Mouse (Mus musculus): ENCODE results near the gene Gtf3c6. TPM values are rescaled to one million over a fixed set of nuclear protein-coding genes. Genes with fewer than 3 reads are reported as not detected.
A peak's percentile ranks its signal among the peaks of the same experiment; 100 is the strongest.

The Gtf3c6 gene
- polyA plus RNA-seq, 1 experiment from 2014 or later: 151 TPM

DNA sequence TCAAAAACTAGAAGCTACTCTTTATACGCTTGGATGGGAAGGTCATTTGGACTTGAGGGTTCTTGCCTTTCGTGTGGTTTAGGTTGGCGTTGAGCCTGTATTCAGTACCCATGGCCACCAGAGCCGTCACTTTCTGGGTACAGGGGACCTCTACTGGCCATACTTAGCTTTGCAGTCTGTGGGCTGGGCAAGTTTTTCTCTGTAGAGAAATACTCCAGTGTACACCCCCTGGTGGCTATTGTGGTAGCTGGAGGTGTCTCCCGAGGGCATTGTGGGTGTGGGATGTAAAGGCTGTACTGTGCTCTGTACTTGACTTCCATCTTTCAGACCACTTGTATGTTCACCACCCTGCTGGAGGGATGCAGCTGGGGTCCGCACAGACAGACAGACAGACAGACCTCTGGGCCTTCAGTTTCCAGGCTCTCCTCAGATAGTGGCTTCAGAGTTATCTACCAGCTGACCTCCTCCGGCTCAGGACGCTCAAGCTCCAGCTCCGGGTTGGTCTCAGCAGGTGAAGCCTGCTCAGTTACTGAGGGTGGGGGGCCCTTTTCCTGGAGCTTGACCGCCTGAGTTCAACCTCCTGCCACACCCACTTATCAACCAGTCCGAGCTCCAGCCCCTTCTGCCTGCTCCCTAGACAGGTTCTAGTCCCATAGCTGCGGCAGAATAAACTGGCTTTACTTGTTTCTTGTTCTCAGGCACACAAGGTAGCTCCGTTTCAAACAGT is 45.3 kb downstream of the Gtf3c6 start:
- DNase-seq (ENCODE audit: low spot score) (peak; percentile 91), ATAC-seq (ENCODE audit: low FRiP score) (peak; percentile 81)
- WGBS: 40% methylated on average over 13 of the region's 13 CpGs

More for the DNA sequence above, 45.3 kb downstream of the Gtf3c6 start:
- Histone ChIP-seq H3K9me3 (ENCODE audit: control insufficient read depth, low read length) (no peaks in the 10 kb centered on the region), H3K27ac (ENCODE audit: low read depth, low read length) (no peak overlapping the region), H3K27me3 (ENCODE audit: control insufficient read depth, insufficient read depth, low read length) (no peaks in the 10 kb centered on the region), H3K36me3 (ENCODE audit: control insufficient read depth, insufficient read depth, low read length) (no peaks in the 10 kb centered on the region), H3K9ac (ENCODE audit: low read depth, low read length) (no peak overlapping the region), H3K4me1 (replicated peaks; ENCODE audit: control insufficient read depth, insufficient read depth, low read length) (no peaks in the 10 kb centered on the region), H3K4me2 (replicated peaks; ENCODE audit: low read depth, low read length) (no peak overlapping the region), H3K4me3 (ENCODE audit: low read depth, low read length) (no peak overlapping the region)

Other genes with a start within 250 kb of the Gtf3c6 start
- 0.26 and 0.35 TPM in 2 replicates for gene Mfsd4b1, start 232.8 kb downstream of the Gtf3c6 start, polyA plus RNA-seq (2014; fragmentation: Nextera tagmentation; extraction: Ambion mirVana)
- 8.6 and 8.9 TPM in 2 replicates for gene Slc16a10, start 115.8 kb downstream of the Gtf3c6 start, polyA plus RNA-seq (2014; fragmentation: Nextera tagmentation; extraction: Ambion mirVana)
- gene Rpf2, start 11.1 kb downstream of the Gtf3c6 start, polyA plus RNA-seq (2014; fragmentation: Nextera tagmentation; extraction: Ambion mirVana): 89.6 and 94.0 TPM in 2 replicates
- gene Amd1, start 44.1 kb upstream of the Gtf3c6 start, polyA plus RNA-seq (2014; fragmentation: Nextera tagmentation; extraction: Ambion mirVana): 82.2 and 89.7 TPM in 2 replicates
- 9.0 and 9.5 TPM in 2 replicates for gene Cdk19, start 81.5 kb upstream of the Gtf3c6 start, polyA plus RNA-seq (2014; fragmentation: Nextera tagmentation; extraction: Ambion mirVana)

Measured in hindbrain, embryonic 11.5 days (tissue).